Mouse (Mus musculus): Measurements from ENCODE around the gene Cep112.
A peak's percentile ranks its signal among the peaks of the same experiment; 100 is the strongest.

Cep112 gene

GRCm38 (mm10) chr11:108885276-108885896 is 460.4 kb downstream of the Cep112 start:
- no peak for DNase-seq

GRCm38 (mm10) chr11:108886060-108886459 is 461.1 kb downstream of the Cep112 start:
- DNase-seq: no peak

GRCm38 (mm10) chr11:108889121-108889520 is 464.1 kb downstream of the Cep112 start:
- peak; percentile 73 for DNase-seq

- no peak for DNase-seq
These were observed 465.6 kb downstream of the Cep112 start for GRCm38 (mm10) chr11:108890544-108890943.

- DNase-seq: peak; percentile 38
These were observed 466.3 kb downstream of the Cep112 start for GRCm38 (mm10) chr11:108891111-108891870.

GRCm38 (mm10) chr11:108891871-108892380 is 466.9 kb downstream of the Cep112 start:
- no peak for DNase-seq

GRCm38 (mm10) chr11:108892406-108892805 is 467.4 kb downstream of the Cep112 start:
- DNase-seq: no peak

GRCm38 (mm10) chr11:108893232-108893790 is 468.3 kb downstream of the Cep112 start:
- no peak for DNase-seq

DNA sequence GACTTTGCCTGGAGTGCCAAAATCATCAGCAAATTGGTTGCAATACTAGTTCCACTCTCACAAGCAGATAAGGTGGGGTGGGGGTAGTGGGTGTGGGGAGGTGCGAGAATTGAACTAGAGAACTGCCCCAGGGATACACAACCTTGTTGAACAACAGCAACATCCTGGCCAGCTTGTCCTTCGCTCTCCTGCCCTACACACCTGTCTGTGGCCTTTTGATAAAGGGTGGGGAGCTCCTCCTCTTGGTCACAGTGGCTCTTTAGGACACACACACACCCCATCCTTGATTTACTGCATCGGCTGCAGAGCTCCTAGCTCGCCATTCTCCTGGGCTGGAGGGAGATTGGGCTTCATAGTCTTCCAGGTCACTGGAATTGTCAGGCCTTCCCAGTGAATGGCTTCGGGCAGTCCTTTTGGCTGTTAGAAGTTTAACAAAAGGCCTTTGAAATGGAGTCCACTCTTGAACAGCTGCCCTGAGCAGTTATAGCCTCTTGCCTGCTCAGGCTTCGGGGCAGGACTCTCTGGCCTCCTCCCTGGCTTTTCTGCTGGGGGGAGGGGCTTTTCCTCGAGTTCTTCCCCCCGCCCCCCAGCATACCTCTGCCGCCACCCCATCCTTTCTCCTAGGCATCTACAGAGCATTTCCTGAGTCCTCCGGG is 469.0 kb downstream of the Cep112 start:
- no peak for DNase-seq

- no peak for DNase-seq
These were observed 472.0 kb downstream of the Cep112 start for GRCm38 (mm10) chr11:108897034-108897433.

DNA sequence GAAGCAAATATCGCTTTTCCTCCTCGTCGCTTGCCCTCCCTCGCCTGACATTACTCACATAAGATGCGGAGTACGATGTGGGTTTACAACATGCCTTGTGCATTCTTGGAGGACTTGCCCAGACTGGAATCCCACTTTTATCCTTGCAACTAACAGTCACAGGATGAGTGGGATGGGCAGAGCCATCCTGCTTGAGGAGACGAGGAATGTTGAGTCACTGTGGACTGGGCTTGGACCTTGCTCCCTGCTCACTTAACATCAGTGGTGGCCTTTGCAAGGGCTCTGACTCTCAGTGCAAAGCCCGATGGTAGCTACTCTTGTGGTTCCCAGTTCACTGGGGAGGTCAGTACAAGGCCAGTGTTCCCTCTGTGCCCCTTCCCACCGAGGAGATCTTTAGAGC is 473.1 kb downstream of the Cep112 start:
- no peak for DNase-seq

GRCm38 (mm10) chr11:108898483-108898882 is 473.5 kb downstream of the Cep112 start:
- no peak for DNase-seq

DNA sequence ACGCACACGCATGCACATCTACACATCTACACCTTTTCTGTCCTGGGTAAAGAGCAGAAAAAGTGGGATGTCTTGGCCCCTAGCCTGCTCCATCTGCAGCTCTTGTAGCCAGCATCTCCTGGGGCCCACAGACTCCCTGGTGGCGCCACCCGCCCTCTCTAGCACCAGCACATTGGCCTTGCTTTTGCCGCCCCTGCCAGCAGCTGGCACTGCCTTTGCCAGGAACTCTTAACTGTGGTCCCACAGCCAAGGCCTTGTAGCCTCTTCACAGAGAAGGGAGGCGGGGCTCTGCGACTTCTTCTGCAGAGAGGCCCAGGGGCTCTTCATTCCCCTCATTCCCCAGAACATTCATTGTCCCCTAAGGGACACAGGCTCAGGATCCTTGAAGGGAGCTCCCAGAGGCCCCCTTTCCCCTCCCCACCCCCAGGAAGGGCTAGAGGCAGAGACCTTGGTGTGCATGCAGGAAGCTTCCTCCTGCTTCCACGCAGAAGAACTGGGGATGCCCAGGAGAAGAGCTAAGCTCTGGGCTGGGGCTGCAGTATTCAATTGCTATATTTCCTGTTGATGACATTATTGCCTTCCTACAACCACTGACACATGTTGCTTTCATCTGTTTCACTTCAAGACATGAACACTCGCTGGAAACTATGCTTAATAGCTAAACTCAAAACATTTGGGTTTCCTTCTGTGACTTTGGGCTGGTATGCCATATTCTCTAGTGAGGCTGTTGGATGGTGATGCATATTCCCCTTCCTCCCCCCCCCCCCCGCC is 475.9 kb downstream of the Cep112 start:
- no peak for DNase-seq

DNA sequence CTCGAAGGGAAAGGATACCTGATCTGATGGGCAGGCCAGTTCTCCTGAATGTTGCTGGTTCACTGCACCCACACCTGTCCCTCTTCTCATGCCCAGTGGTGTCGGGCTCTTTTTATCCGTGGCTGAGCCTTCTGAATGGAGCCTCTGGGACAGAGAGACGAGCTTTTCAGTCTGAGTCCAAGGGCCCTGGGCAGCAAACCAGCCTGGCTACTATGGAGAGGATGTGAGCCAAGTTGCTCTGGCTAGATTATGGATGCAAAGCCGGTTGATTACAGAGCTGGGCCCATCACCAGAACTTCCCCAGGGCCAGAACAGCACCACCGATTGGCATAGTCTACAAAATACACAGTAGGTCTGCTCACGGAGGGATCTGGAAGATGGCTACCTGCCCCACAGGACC is 476.7 kb downstream of the Cep112 start:
- DNase-seq: no peak

DNA sequence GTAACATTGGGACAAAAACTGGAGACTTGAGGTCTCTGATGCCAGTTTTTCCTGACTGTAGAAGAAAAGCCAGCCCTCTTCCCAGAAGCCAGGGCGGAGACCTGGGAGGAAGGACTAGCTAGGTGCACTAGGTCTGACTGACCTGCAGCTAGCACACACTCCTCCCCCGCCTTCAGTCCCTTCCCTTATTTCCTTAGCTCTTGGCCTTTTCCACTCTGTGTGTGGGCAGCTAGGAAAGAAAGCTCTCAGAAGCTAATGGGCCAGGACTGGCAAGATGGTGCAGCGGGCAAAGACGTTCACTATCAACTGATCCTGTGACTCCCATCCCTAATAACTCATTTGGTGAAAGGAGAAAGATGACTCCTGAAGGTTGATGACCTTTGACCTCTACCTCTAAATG is 477.3 kb downstream of the Cep112 start:
- DNase-seq: no peak

- no peak for DNase-seq
These were observed 481.7 kb downstream of the Cep112 start for GRCm38 (mm10) chr11:108906590-108907254.

- no peak for DNase-seq
These were observed 484.6 kb downstream of the Cep112 start for GRCm38 (mm10) chr11:108909396-108910195.
